Mouse (Mus musculus) kidney, adult 2 months (tissue): ENCODE results near the gene Sp140.
"Not testable (repeated sequence)": the region's sequence is repeated elsewhere in the genome, so short reads cannot be mapped to it uniquely, and the experiment has no call there.

ENCODE experiments used
- CTCF ChIP-seq: fragments of 200-500 bp; conservative IDR thresholded peaks from 2 replicates; pipeline ENCODE4 v1.5.1; 2011; ENCODE audit warnings: low read depth, mild to moderate bottlenecking, control low read depth, low read length, moderate library complexity, mixed read lengths; ENCODE audit not compliant: insufficient read depth, insufficient read length
- POLR2A ChIP-seq: fragments of 200-500 bp; IDR thresholded peaks from one replicate; pipeline ENCODE4 v1.6.1; 2011; ENCODE audit warnings: low read depth, low read length, control low read depth

- TF ChIP-seq CTCF, POLR2A: not testable (repeated sequence)
These were observed 21.7 kb upstream of the Sp140 start for GRCm38 (mm10) chr1:85578372-85579010.
